Mouse (Mus musculus) kidney, postnatal 10 days (tissue): Measurements from ENCODE around the gene 4930568D16Rik.

ENCODE experiments used
- DNase-seq: peaks from one replicate; pipeline ENCODE4 v3.0.0; 2021; ENCODE audit warnings: mixed read lengths

4930568D16Rik gene

DNA sequence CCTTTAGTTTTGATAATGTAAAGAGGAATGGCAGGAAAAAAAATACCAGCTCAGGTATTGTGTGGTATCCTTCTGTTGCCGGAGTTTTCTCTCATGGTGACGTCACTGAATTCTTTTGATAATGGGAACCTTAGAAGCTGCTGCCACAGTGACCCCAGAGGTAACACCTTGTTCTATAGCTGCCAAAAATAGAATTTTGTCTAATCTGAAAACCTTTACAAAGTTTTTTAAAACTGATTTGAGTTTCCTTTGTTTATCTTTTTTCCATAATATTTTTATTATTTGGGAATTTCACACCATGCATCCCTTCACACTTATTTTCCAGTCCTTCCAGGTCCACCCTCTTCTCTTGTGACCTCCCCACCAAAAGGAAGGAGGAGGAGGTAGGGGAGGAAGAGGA is at the start of gene 4930568D16Rik:
4930568D16Rik (minus strand) TSS at position 101 of the 400 bp plus-strand sequence.
- no peak for DNase-seq

DNA sequence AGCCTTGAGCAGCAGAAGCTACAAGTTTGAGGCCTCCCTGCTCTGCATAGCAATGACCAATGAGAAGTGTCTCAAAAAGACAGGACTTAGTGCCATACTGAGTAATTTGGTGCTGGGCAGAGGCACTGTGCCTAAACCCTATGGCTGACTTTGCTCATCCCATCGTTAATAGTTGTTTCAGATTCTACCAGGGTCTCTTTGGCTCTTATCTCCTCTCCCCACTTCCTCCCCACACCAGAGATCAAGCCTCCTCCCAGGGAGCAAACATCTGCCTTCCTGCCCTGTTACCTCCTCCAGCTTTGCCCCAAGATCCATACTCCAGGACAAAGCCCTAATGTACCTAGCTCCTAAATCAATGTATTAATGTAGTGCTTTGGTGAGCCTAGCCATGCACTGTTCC is 49.7 kb upstream of the 4930568D16Rik start:
- no peak for DNase-seq

DNA sequence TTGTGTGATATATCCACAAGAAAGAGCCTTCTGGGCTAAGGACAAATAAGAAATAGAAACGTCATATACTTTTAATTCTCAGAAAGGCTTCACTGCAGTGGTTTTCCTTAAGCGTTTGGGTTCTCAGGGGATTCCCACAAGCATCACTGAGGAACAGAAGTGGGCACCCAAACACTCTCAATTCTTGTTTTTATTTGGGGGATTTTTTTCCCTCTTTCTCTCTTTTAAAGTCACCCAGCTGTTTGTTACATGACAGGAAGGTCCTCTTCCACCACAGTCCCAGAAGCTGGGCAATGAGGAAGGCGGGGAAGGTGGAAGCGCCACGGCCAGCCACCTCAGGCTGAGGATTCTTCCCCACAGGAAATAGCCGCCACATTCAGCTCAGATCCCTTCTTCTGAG is 48.9 kb upstream of the 4930568D16Rik start:
- DNase-seq = no peak

DNA sequence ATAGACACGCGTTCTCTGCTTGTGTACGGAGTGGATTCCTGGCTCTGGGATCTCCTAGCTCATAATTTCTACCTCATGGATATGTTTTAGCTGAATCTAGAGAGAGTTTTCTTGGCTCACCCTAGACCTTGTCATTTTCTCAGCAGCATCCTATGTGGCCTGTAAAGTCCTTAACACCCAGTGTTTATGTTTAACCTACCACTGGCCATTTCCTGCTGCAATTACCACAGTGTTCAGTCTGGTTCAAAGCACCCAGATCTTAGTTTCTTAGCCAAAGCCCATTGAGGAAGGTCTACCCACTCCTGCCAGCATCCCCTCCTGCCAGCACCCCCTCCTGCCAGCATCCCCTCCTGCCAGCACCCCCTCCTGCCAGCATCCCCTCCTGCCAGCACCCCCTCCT is 45.3 kb upstream of the 4930568D16Rik start:
- no peak for DNase-seq

DNA sequence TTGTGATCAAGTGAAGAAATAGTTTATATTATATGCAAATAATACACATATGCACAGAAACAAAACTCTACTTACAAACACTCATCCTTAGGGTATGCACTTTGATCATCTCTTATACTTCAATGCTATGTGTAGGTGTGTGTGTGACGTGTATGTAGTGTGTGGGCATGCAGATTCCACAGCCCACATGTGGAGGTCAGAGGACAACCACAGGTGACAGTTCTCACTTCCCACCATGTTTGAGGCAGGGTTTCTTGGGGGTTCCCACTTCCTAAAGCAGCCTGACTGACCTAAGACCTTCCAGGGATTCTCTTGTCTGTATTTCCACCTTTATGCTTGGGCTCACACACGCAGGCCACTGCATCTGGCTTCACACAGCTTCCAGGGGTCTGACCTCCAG is 44.7 kb upstream of the 4930568D16Rik start:
- DNase-seq = no peak

DNA sequence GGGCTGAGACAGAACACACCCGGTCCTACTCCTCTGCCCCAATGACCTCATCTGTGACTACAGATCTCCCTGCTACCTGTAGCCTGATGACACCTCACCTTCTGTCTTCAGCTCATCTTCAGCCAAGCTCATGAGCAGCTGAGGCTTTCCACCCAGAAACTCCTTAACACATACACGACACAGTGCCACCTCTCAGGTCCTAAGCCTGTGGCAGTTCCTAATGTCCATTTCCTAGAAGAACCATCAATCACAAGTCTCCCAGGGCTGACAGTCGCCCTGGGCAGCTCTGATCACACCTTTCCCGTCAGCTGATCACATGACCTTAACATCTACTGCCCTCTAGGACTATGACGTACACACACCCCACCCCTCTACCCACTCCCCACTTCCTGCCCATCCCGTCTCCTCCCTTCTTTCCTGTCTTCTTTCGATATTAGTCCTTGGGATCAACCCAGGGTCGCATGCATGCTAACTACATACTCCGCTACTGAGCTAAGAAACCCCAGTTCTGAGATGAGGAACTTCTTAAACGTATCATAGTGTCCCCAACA is 44.2 kb upstream of the 4930568D16Rik start:
- DNase-seq = no peak

DNA sequence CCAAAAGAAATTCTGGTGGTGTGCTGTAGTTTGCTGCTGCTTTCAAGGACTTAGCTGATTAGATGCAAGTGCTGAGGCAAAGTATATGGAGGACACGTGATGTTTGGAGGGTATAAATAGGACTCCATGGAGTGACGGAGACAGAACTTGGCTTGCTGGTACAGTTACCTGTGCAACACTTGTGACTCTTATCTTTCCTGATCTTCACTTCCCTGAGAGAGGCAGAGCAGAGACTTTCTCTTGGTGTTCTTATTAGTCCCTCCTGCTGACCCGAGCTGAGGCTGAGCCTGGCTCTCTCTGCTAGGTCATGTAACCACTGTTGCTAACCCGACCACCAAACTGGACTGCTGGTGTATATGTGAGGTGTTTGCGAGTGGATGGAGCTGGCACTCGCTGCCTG is 41.9 kb upstream of the 4930568D16Rik start:
- DNase-seq = no peak

DNA sequence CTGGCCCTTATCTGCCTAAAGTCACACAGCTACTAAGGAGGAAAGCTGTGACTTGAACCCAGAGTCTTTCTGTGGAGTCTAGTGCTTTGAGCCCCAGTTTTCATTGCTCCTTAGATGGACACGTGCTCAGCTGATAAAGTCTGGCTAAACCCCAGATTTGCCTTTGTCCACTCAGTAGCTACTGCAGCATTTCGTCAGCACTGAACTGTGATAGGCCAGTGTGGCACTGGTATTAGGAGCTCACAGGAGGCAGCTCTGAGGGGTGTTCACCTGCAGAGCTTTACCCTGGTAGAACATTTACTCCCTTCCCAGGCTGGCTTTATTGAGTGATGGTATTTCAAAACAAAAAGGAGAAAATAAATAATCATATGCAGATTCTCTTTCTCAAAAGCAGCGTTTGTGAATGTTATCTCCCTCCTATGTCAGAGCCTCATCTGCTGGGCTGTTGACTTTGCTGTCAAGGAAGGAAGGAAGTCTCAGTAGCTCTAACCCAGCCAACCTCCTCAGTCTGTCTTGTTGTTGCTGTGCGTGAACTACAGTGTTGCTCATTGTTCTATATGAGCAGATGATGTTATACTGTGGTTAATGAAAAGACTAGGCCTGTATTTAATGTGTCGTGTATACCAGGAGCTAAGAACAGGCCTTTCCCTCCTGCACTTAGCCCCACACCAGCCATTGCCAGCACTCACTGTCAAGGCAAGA is 41.0 kb upstream of the 4930568D16Rik start:
- no peak for DNase-seq

DNA sequence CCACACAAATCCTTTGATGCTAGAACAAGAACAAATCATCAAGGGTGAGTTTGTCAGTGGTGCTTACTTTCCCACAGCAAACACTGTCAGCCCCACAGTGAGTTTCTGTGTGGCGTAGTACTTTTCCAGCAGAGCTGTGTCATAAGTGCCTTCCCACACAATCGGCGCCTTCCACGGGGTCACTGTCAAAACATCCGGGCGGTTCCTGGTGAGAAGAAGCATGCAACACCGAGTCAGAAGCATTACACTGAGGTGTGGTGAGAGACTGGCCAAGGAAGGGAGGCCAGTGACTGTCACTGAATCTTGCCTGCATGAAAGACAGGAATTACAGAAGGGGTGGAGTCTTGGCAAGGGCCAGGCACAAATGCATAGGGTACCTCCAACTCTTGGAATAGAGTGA is 40.3 kb upstream of the 4930568D16Rik start:
- DNase-seq = no peak

DNA sequence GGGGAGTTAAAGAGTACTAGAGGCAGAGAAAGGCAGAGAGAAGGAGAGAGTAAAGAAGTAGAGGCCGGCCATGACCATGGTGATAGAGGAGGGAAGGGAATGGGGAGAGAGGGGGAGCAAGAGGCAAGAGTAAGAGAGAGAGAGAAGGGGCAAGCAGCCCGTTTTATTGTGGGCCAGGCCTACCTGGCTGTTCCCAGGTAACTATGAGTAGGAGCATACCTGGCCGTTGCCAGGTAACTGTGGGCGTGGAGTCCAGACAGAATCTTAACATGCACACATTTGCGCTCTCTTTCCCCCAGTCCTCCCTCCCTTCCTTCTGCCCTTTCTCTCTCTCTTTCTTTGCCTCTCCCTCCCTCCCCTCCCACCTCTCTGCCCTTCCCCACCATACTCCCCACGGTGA is 39.7 kb upstream of the 4930568D16Rik start:
- DNase-seq = peak; percentile 2

DNA sequence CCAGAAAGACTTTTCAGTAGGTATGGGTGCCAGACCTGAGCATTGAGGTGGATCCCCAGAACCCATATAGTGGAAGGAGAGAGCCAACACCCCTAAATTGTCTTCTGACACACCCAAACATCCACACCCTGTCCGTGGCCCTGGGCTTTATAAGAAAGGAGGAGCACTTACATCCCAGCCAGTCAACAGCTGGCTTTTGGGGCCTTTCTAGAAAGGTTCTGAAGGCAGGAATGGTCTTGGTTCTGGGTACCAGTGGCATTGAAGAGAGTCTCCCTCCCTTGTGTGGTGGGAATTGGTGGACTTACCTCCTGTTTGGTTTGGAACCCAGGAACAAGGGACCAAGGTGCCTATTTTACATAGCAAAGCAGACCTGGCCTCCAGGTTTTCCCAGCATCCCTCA is 39.1 kb upstream of the 4930568D16Rik start:
- DNase-seq = no peak

DNA sequence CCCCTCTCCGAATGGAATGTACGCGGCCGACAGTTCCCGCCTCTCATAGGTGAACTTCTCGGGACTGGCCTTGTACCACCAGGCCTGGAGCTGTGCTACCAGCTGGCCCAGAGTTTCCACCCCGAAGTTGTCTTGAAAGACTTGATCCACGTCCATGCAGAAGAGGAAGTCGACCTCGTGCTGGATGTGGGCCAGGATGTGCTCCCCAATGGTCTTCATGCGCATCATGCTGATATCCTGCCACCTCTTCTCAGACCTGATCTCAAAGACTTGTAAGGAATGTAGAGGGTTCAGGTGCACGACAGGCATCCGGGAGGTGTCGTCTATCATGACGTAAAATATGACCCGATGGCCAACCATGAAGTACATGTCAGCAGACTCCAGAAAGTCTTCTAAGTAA is 34.9 kb upstream of the 4930568D16Rik start:
- no peak for DNase-seq

DNA sequence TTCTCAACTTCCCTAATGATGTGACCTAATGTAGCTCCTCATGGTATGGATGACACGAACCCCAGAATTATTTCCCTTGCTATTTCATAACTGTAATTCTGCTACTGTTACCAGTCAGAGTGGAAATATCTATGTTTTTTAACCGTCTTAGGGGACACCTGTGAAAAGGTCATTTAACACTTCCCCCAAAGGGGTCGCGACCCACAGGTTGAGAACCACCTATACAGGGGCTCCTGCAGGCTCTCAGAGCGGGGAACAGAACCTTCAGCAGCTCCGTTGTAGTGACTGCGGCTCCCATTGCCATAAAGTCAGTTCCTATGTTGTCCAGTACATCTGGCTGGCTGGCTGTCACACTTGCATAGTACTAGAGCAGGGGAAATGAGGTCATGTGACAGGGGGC is 33.2 kb upstream of the 4930568D16Rik start:
- DNase-seq = no peak

DNA sequence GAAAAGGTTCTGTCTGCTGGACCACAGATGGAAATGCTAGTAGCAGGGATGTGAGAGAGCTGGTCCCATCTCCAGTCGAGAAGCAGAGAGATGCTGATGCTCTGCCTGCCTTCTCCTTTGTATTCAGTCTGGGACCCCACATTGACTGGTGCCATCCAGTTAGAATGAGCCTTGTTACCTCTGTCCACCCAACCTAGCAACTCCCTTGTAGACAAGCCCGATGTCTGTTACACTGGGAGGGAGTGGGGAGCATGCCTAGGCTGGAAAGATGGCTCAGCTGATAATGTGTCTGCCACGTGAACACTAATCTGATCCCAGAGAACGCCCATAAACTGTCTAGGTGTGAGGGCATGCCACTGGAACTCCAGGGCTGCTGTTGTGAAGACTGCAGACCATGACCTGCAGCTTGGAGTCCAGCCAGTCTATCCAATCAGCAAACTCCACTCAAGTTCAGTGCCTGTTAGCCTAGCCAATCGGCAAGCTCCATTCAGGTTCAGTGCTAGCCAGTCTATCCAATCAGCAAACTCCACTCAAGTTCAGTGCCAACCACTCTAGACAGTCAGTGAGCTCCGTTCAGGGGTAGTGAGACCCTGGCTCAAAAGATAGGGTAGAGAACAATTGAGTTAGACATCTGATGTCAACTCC is 30.8 kb upstream of the 4930568D16Rik start:
- DNase-seq = no peak

DNA sequence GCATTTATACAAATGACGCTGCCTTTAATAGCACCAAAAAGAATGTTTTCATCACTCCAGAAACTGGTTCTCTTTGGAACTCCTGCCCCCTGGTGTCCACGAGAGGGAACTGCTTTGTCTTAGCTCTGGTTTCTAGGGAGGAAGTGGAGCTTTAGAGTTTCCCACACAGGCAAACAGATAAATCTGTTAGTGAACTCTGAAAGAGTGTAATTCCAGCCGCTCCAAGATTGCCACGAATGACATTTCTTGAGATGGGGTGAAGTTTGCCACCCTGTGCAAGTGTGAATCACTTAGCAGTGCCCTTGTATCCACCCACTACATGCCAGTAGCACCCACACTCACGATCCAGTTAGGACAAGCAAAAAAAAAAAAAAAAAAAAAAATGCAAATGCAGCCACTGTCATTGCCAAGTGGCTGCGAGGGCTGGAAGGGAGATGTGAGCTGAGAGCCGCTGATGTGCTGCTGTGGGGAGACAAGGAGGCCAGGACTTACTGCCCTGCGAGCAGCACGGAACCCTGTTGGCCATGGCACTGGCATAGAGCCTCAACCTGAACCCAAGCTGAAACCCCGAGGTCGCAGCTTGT is 30.2 kb upstream of the 4930568D16Rik start:
- peak; percentile 85 for DNase-seq

DNA sequence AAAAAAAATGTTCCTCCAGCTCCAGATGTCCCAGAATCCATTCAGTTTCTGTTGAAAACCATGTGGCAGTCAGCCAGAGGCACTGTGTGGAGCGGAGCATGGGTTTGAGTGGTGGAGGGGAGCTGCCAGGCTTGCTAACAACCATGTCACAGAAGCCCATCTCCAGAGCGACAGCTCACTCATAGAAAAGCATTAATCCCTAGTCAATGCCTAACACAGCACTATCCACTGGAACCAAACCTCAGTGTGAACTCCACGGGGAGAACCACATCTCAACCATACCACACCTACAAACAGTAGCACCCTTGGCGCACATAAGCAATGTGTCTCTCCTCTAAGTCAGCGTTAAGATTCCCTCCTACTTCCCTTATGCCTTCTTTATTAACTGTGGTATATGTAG is 29.6 kb upstream of the 4930568D16Rik start, which contains the start of gene 4930402F06Rik:
4930402F06Rik (minus strand) TSS at position 80 of the 400 bp plus-strand sequence.
- no peak for DNase-seq

DNA sequence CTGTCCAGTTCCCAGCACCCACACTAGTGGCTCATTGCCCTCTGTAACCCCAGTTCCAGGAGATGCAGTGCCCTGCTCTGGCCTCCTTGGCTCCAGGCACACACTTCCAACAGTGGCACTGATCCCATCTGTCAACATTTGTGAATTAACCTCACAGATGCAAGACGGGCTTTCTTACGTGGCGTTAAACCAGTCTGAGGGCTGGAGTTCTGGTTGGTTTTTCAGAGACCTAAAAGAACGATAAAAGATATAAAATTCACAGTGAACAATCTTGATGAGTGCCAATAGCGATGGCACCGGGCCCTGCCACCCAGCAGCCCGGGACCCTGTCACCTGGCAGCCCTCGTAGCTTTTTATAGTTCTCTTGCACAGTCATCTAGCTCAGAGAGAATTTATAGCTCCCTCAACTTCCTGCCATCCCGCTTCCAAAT is 17.9 kb upstream of the 4930568D16Rik start:
- no peak for DNase-seq

DNA sequence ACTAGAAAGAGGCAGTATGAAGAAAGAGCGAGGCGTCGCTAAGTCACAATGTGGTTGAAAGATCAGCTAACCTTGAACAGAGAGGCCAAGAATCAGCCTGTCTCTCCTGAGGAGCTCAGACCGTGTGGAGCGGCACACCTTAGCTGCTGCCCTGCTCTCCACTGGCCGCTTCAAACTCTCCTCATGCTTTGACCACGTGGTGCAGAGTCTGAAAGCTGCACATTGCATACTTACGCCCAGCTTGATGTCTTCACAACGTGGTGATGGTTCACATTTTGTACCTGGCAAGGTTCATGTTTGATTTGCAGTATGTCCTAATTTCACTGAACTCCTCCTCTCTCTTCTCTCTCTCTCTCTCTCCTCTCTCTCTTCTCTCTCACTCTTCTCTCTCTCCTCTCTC is 11.8 kb upstream of the 4930568D16Rik start:
- no peak for DNase-seq

DNA sequence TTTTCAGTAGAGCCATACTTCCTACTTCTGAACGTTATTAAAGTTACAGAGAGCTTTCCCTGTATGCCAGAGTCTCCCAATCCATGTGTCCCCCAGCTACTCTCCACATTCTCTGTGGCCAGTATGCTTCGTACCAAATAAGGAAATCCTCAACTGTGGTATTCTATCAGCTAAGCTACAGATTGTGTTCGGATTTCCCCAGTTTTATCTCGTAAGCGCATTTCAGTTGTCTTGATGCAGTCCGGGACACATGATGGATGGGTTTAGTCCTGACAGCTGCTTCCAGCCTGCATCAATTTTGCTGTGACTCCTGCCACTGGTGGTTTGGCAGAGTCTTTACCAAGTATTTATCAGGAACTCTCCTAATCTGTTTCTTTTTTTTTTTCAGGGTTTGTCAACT is 10.1 kb upstream of the 4930568D16Rik start:
- DNase-seq = no peak

DNA sequence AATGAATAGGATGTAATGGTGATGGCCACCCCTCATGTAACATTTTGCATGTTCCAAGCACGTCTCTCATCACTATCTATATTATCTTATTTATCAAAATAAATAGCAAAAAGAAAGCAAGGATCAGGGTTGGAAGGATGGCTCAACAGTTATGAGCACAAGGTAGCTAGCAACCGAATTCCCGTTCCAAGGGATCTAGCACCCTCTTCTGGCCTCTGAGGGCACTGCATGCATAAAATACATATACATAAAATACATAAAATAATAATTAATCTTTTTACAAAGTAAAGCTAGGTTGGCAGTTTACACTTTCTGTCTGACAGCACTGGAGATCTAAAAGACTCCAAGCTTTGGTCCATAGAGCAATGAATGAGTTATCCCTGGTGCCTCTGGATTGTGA is 5.5 kb upstream of the 4930568D16Rik start:
- DNase-seq = peak; percentile 61

DNA sequence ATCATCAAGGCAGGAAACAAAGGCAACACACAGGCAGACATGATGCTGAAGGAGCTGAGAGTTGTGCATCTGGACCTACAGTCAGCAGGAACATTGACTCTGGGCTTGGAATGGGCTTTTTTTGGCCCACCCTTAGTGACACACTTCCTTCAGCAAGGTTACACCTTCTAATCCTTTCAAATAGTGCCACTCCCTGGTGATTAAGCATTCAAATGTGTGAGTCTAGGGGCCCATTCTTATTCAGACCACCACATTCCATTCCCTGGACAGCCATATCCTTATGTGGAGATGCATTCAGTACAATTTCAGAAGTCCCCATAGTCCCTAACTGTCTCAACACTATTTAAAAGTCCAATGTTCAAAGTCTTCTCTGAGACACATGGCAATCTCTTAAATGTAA is 3.2 kb upstream of the 4930568D16Rik start:
- no peak for DNase-seq

DNA sequence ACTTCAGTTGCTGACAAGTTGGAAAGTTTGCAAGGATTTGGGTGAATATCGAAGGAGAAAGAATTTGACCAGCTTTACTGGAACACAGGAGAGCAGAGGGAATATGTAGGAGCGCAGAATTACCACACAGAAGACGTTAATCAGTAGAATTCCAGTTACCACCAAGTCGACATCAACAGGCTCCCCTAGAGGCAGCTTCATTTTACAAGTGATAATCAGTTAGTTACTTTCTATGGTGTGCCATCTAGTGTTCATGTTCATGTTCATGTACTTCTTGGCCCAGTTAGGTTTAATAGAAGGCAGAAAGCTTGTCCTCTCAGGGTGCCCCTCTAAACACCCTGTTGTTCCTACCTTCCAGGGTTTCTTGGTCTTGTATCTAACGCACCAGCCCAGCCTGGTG is 18.3 kb downstream of the 4930568D16Rik start:
- no peak for DNase-seq

DNA sequence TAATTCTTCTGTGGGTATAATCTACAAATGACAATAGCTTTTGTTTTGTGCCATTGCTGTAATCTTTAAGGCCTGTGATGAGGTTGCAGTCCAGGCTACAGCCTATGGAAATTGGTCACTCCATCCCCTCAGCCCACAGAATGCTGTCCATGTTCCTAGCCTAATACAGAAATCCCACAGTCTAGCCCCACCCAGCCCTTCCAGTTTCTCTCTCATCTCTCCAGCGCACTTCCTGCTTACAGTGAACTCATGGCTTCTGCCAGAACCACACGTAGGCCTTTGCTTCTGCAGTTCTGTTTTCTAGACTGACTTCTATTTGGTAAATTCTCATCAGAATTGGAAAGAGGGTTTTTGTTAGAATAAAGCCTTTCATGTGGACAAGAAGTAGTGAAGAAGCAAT is 21.5 kb downstream of the 4930568D16Rik start:
- DNase-seq = no peak

DNA sequence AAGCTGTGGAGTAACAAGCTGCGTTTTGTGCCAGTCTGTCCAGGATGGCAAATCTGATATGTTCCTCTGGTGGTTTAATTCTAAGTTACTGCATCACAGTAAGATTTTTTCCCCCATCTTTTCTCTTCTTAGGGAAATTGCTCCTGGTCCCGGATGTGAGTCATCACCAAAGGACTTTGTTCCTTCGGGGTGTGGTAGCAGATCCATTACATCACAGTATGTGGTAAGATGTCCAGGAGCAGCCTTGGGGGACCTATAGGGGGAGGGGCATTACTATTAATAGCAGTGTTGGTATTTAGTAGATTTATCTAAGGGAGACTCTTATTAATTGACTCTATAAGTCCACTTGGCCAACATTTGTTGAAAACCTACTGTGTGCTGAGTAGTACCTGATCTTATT is 24.9 kb downstream of the 4930568D16Rik start:
- DNase-seq = no peak
